Mouse (Mus musculus): ENCODE data around the gene Csmd2.

Gene Csmd2

GRCm38 (mm10) chr4:128427261-128428030 lies 439.8 kb downstream of the Csmd2 start:
- DNase-seq, result peak; percentile 54 to 57

- peak in 1 of 2 experiments; percentile 20 for DNase-seq
Measured at GRCm38 (mm10) chr4:128428303-128429107, 440.8 kb downstream of the Csmd2 start.

GRCm38 (mm10) chr4:128429591-128429990 lies 441.9 kb downstream of the Csmd2 start:
- no peak for DNase-seq

- no peak for DNase-seq
Measured at GRCm38 (mm10) chr4:128440550-128440949, 452.9 kb downstream of the Csmd2 start.

GRCm38 (mm10) chr4:128441228-128441627 lies 453.6 kb downstream of the Csmd2 start:
- no peak for DNase-seq

GRCm38 (mm10) chr4:128442791-128443190 lies 455.1 kb downstream of the Csmd2 start:
- DNase-seq, result no peak

GRCm38 (mm10) chr4:128445514-128446260 lies 458.0 kb downstream of the Csmd2 start:
- no peak for DNase-seq

- DNase-seq, result peak; percentile 16 to 25
Measured at GRCm38 (mm10) chr4:128448831-128449431, 461.3 kb downstream of the Csmd2 start.

GRCm38 (mm10) chr4:128450137-128450536 lies 462.5 kb downstream of the Csmd2 start:
- no peak for DNase-seq

- DNase-seq, result peak; percentile 20
Measured at GRCm38 (mm10) chr4:128450974-128451373, 463.3 kb downstream of the Csmd2 start.

GRCm38 (mm10) chr4:128451383-128451794 lies 463.7 kb downstream of the Csmd2 start:
- no peak for DNase-seq

GRCm38 (mm10) chr4:128466708-128467107 lies 479.1 kb downstream of the Csmd2 start:
- no peak for DNase-seq

- no peak for DNase-seq
Measured at GRCm38 (mm10) chr4:128468040-128468439, 480.4 kb downstream of the Csmd2 start.

- DNase-seq, result no peak
Measured at GRCm38 (mm10) chr4:128476249-128476648, 488.6 kb downstream of the Csmd2 start.

- peak; percentile 5 to 15 for DNase-seq
Measured at GRCm38 (mm10) chr4:128483891-128484290, 496.2 kb downstream of the Csmd2 start.

- DNase-seq, result peak in 1 of 2 experiments; percentile 7
Measured at GRCm38 (mm10) chr4:128484679-128485078, 497.0 kb downstream of the Csmd2 start.

- DNase-seq, result no peak
Measured at GRCm38 (mm10) chr4:128489521-128490100, 502.0 kb downstream of the Csmd2 start.

GRCm38 (mm10) chr4:128492055-128492454 lies 504.4 kb downstream of the Csmd2 start:
- DNase-seq, result no peak

GRCm38 (mm10) chr4:128499980-128500379 lies 512.3 kb downstream of the Csmd2 start:
- DNase-seq, result no peak

- DNase-seq, result no peak
Measured at GRCm38 (mm10) chr4:128506878-128507277, 519.2 kb downstream of the Csmd2 start.

- no peak for DNase-seq
Measured at GRCm38 (mm10) chr4:128509885-128510284, 522.2 kb downstream of the Csmd2 start.

- DNase-seq, result no peak
Measured at GRCm38 (mm10) chr4:128514496-128514895, 526.8 kb downstream of the Csmd2 start.

Data from cerebellum, postnatal 36 days (tissue).